ENCODE assay signal across 7 mouse cellular contexts in genomic region chr6:58831232-58832009, GRCm38 (mm10). TPM values are rescaled to one million over a fixed set of nuclear protein-coding genes. Genes with fewer than 3 reads are reported as not detected.
DNase-seq lines count a peak whose midpoint lies in the region; ATAC-seq lines count a peak whose summit lies in the region.

TSS of gene Herc3 (plus strand) at chr6:58831465.

- H3K36me3 ChIP-seq in intestine, embryonic 15.5 days: no peaks in the 10 kb centered on the region
- H3K36me3 ChIP-seq in limb, embryonic 11.5 days (ENCODE audit: control insufficient read depth, insufficient read depth, low read length): no peaks in the 10 kb centered on the region
- H3K36me3 ChIP-seq in midbrain, embryonic 13.5 days: no peaks in the 10 kb centered on the region

- H3K9ac ChIP-seq in intestine, embryonic 15.5 days: peak within 1 kb of the TSS; percentile 64
- peak within 1 kb of the TSS; percentile 63 for H3K9ac ChIP-seq in limb, embryonic 11.5 days (ENCODE audit: low read length)
- peak within 1 kb of the TSS; percentile 80 for H3K9ac ChIP-seq in midbrain, embryonic 13.5 days (replicated peaks)

- peak within 1 kb of the TSS; percentile 91 for H3K27ac ChIP-seq in intestine, embryonic 15.5 days
- H3K27ac ChIP-seq in limb, embryonic 11.5 days (replicated peaks; ENCODE audit: low read depth, low read length): peak within 1 kb of the TSS; percentile 75
- H3K27ac ChIP-seq in midbrain, embryonic 13.5 days: peak within 1 kb of the TSS; percentile 87

- 0 out of 2 replicates have a peak, but pooled peaks cover 3% of the 10 kb centered on the region for H3K4me1 ChIP-seq in intestine, embryonic 15.5 days (replicated peaks)
- 0 out of 2 replicates have a peak, but pooled peaks cover 2% of the 10 kb centered on the region for H3K4me1 ChIP-seq in limb, embryonic 11.5 days (ENCODE audit: control insufficient read depth, insufficient read depth, low read length)
- H3K4me1 ChIP-seq in midbrain, embryonic 13.5 days (replicated peaks): peaks cover 21% of the 10 kb centered on the region

- intact Hi-C loops in gastrocnemius, postnatal 36 days (cut with DNase I): no loop called here

- WGBS in intestine, embryonic 15.5 days: under 1% methylated on average over 74 of the region's 83 CpGs
- WGBS in limb, embryonic 11.5 days: under 1% methylated on average over 55 of the region's 83 CpGs
- 1% methylated on average over 63 of the region's 83 CpGs for WGBS in midbrain, embryonic 13.5 days

- no peaks in the 10 kb centered on the region for H3K9me3 ChIP-seq in intestine, embryonic 15.5 days
- no peaks in the 10 kb centered on the region for H3K9me3 ChIP-seq in limb, embryonic 11.5 days (ENCODE audit: control insufficient read depth, low read length)
- no peaks in the 10 kb centered on the region for H3K9me3 ChIP-seq in midbrain, embryonic 13.5 days

- peak within 1 kb of the TSS; percentile 79 for H3K4me2 ChIP-seq in intestine, embryonic 15.5 days (replicated peaks)
- peak within 1 kb of the TSS; percentile 64 for H3K4me2 ChIP-seq in limb, embryonic 11.5 days (ENCODE audit: low read depth, severe bottlenecking)
- H3K4me2 ChIP-seq in midbrain, embryonic 13.5 days (replicated peaks): peak within 1 kb of the TSS; percentile 74

- peak; percentile 95 for ATAC-seq in intestine, embryonic 15.5 days
- ATAC-seq in limb, embryonic 11.5 days (ENCODE audit: insufficient number of reproducible peaks, low FRiP score, low TSS enrichment, low read depth): peak; percentile 82
- peak; percentile 91 for ATAC-seq in midbrain, embryonic 13.5 days

- peak; percentile 50 for DNase-seq in adrenal gland, adult 8-10 months
- peak; percentile 85 for DNase-seq in embryo, embryonic 11 days
- DNase-seq in gastrocnemius, postnatal 36 days: peak; percentile 71 to 80
- DNase-seq in limb, embryonic 11.5 days (ENCODE audit: low spot score): peak; percentile 80
- DNase-seq in spleen, adult 18-20 months: peak; percentile 74 to 84

- no peaks in the 10 kb centered on the region for H3K27me3 ChIP-seq in intestine, embryonic 15.5 days (replicated peaks)
- H3K27me3 ChIP-seq in limb, embryonic 11.5 days (ENCODE audit: control insufficient read depth, insufficient read depth, low read length): no peaks in the 10 kb centered on the region
- no peaks in the 10 kb centered on the region for H3K27me3 ChIP-seq in midbrain, embryonic 13.5 days

- peak within 1 kb of the TSS; percentile 79 for H3K4me3 ChIP-seq in intestine, embryonic 15.5 days (replicated peaks)
- H3K4me3 ChIP-seq in limb, embryonic 11.5 days (ENCODE audit: low read depth, low read length): peak within 1 kb of the TSS; percentile 74
- peak within 1 kb of the TSS; percentile 82 for H3K4me3 ChIP-seq in midbrain, embryonic 13.5 days (replicated peaks)

RNA-seq across cellular contexts. Expression of gene Herc3, which starts in this region (rescaled TPM):
- total RNA-seq in adrenal gland, adult 8-10 months (2022): 10 to 100 TPM; 16.0 to 37.9 (median 23.6) TPM
- 10 to 100 TPM; 22.2 to 46.1 TPM for total RNA-seq in gastrocnemius, postnatal 36 days (2021)
- 13.8 and 14.6 TPM in 2 replicates for polyA plus RNA-seq in intestine, embryonic 15.5 days (2015; fragmentation: Nextera tagmentation; extraction: Ambion mirVana)
- 6.5 and 7.5 TPM in 2 replicates for polyA plus RNA-seq in limb, embryonic 11.5 days (2014; fragmentation: Nextera tagmentation; extraction: Ambion mirVana)
- 17.2 and 19.3 TPM in 2 replicates for polyA plus RNA-seq in midbrain, embryonic 13.5 days (2015; fragmentation: Nextera tagmentation; extraction: Ambion mirVana)

Comparison
In these comparisons a context has a peak if more than half of its experiments do, and no peak if none do; other contexts are left out.
1. Peak in every context shown above with its lines: DNase-seq, ATAC-seq, H3K4me3 ChIP-seq and H3K27ac ChIP-seq.